Mouse (Mus musculus) erythroblast, embryonic 14.5 days (primary cell): ENCODE measurements around the gene Celsr1. TPM values are rescaled to one million over a fixed set of nuclear protein-coding genes. Genes with fewer than 3 reads are reported as not detected.
A peak's percentile ranks its signal among the peaks of the same experiment; 100 is the strongest.
"Not testable (repeated sequence)": the region's sequence is repeated elsewhere in the genome, so short reads cannot be mapped to it uniquely, and the experiment has no call there.

Source experiments
- H3K27me3 ChIP-seq: 2 replicates; pipeline ENCODE4 v1.6.1; 2012; ENCODE audit warnings: inconsistent platforms; ENCODE audit not compliant: control insufficient read depth
- H3K36me3 ChIP-seq: 2 replicates; pipeline ENCODE4 v1.6.1; 2012; ENCODE audit warnings: mild to moderate bottlenecking, inconsistent platforms; ENCODE audit not compliant: control insufficient read depth
- H3K4me1 ChIP-seq: 2 replicates; pipeline ENCODE4 v1.6.1; 2012; ENCODE audit warnings: inconsistent platforms; ENCODE audit not compliant: control insufficient read depth
- H3K4me3 ChIP-seq: replicated peaks from 2 replicates; pipeline ENCODE3; 2012; ENCODE audit warnings: moderate library complexity, mild to moderate bottlenecking, inconsistent platforms
- H3K9me3 ChIP-seq: 2 replicates; pipeline ENCODE4 v1.6.1; 2012; ENCODE audit warnings: low read length, inconsistent platforms, mixed read lengths; ENCODE audit not compliant: control insufficient read depth
- GATA1 ChIP-seq: IDR thresholded peaks from 2 replicates; pipeline ENCODE4 v1.6.1; 2012; ENCODE audit warnings: low read length, inconsistent platforms, mixed read lengths
- TAL1 ChIP-seq: IDR thresholded peaks from 3 replicates; pipeline ENCODE4 v1.6.1; 2012; ENCODE audit warnings: low read length, inconsistent platforms, mixed read lengths
- polyA plus RNA-seq: library from polyadenylated mRNA; stranded (reverse); fragments of >175 nt; gene quantifications from 2 replicates; pipeline ENCODE4 v1.2.3, GENCODE M21; 2012

Gene Celsr1
- polyA plus RNA-seq, 1 experiment: 0.01 TPM

DNA sequence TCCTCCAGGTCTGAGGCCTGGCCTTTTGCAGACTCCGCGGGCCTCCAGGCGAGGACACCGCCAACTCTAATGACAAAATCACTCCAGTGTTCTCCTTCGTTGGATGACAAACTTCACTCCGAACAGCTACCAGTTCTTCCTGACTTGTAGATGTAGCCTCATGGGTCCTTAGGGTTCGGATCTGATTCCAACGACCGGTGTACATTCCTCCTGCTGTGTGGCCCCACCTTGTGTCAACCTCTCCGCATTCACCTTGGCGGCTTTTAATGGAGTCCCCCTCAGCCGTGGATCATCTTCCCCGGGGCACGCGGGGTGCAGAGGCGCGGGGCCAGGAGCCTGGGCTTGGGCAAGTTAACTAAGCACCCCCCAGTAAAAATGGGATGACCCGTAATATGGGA, 154.1 kb downstream of the Celsr1 start:
- Histone ChIP-seq H3K9me3 (no peaks in the 10 kb centered on the region), H3K27me3 (no peaks in the 10 kb centered on the region), H3K4me1 (peaks cover 23% of the 10 kb centered on the region), H3K36me3 (peaks cover 56% of the 10 kb centered on the region), H3K4me3 (peak overlapping the region; percentile 71)
- no peak for TF ChIP-seq TAL1
- TF ChIP-seq GATA1: no peak

DNA sequence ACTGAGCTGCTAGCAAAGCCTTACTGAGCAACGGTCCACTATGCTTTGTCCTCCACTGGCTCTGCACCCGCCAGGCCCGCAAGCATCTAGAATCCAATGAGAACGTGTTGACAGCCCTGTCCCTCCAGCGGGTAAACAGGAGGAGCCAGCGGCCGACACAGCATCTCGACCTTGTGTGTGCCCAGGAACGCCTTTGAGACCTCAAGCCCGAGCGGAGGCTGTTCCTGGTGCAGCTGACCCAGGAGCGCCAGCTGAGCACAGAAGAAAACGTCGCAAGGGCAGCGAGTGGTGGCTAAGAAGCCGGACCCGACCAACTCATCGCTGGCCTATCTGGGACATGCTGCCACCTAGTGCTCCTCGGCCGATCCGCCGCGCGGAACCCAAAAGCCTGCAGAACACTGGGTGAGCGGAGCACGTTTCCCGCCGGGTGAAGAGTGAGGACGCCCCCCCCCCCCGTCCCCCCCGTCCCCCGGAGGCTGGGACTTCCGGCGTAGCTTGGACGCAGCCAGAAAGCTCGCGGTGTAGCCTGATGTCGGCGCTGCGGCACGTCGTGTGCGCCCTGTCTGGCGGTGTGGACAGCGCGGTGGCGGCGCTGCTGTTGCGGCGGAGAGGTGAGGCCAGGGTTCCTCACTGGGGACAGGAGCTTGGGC, 154.6 kb downstream of the Celsr1 start, which contains the start of gene Trmu:
Gene Trmu, plus strand, starts transcription at position 465 of the 650 bp plus-strand sequence.
- Histone ChIP-seq H3K4me1 (peaks cover 23% of the 10 kb centered on the region), H3K36me3 (peaks cover 58% of the 10 kb centered on the region), H3K27me3 (no peaks in the 10 kb centered on the region), H3K9me3 (no peaks in the 10 kb centered on the region), H3K4me3 (peak within 1 kb of the TSS; percentile 71)
- TF ChIP-seq GATA1 (no peak), TAL1 (no peak)

DNA sequence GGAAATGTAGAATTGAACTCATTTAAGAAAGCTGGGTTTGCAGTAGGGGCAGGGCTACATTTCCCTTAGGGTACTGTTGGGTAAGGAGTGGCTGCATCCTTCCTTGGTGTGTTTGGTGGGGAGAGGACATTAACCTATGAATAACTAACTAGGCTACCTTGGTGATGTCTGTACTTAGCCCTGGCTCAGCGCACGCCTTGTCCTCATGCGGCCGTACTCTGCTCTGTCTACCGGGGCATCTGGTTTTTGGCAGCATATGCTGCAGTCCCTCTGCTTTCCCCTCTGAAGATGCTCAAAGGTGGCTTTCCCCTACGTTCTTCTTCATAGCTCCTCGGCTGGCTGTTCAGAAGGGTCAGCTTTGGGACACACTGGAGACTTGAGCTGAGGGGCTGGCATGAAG, 156.2 kb downstream of the Celsr1 start:
- TF ChIP-seq TAL1 (no peak), GATA1 (no peak)
- no peaks in the 10 kb centered on the region for H3K27me3 ChIP-seq
- peaks cover 60% of the 10 kb centered on the region for H3K36me3 ChIP-seq

DNA sequence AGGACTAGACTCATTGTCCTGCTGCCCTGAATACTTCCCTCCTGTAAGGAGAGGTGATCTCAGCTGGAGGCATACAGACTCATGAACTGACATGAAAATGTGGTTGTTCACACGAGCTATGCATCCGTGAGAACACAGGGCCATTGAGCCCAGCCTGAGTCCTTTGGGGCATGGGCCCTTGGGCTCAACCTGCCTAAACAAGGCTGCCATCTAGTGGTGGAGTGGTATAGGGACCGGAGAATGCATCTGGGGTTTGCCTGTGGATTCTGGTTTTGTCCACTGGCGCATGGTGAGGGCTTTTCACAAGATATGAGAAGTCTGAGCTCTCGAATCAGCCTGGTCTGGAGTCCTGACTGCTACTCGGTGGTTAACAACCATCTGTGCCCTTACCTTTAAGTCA, 165.9 kb downstream of the Celsr1 start:
- TF ChIP-seq TAL1 (no peak), GATA1 (no peak)
- no peaks in the 10 kb centered on the region for H3K9me3 ChIP-seq
- H3K36me3 ChIP-seq: peaks cover 100% of the 10 kb centered on the region
- H3K27me3 ChIP-seq: no peaks in the 10 kb centered on the region
- no peak overlapping the region for H3K4me3 ChIP-seq
- peaks cover 4% of the 10 kb centered on the region; the same call in 1 of the 2 replicates for H3K4me1 ChIP-seq

More for the DNA sequence above, 156.2 kb downstream of the Celsr1 start:
- Histone ChIP-seq H3K4me3 (no peak overlapping the region), H3K4me1 (peaks cover 23% of the 10 kb centered on the region), H3K9me3 (no peaks in the 10 kb centered on the region)

DNA sequence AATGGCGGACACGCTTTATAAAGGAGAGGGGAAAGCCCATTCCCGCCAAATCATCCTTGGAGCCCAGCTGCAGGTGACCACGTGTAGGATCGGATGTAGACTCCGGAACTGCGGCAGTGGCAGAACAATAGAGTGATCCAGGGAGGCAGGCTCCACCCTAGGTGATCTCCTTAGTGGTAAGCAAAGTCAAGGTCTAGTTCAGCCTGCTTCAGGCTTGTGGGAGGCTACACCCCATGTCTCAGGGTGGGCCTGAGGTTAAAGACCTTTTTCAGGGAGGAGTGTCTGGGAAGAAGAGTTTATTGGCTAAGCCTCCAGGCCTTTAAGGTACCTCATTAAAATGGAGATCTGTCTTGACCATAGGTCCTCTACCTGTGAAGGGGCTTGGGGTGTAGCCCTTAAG, 167.7 kb downstream of the Celsr1 start:
- not testable (repeated sequence) for H3K27me3 ChIP-seq, H3K9me3 ChIP-seq, H3K4me3 ChIP-seq
- Histone ChIP-seq H3K36me3 (peaks cover 100% of the 10 kb centered on the region), H3K4me1 (peaks cover 14% of the 10 kb centered on the region)

DNA sequence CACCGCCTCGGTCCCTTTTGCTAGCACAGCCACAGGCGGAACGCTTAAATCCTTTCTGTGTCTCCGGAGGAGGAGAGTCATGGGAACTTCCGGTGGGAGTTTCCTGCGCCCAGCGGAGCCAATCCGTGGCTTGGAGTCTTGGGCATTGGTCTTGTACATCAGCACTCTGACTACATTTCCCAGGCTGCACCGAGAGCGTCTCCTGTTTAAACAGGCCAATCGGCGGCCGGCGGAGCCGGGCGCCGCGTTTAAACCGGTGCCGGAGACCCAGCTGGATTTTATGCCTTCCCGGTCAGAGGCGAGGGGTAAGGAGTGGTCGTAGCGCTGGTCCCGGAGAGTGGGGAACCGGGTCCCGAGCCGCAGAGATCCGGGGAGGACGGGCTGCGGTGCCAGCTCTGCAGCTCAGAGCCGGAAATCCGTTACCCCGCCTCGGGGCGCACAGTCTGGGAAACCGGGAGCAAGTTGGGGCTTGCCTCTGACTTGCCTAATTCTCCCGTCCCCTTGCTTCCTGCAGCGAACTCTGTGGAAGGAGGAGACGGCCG, 174.0 kb downstream of the Celsr1 start, which contains the start of gene Gtse1:
Gene Gtse1, plus strand, starts transcription at position 256 of the 542 bp plus-strand sequence.
- H3K36me3 ChIP-seq: peaks cover 41% of the 10 kb centered on the region
- H3K9me3 ChIP-seq: no peaks in the 10 kb centered on the region
- H3K27me3 ChIP-seq: no peaks in the 10 kb centered on the region
- H3K4me1 ChIP-seq: peaks cover 35% of the 10 kb centered on the region
- TF ChIP-seq GATA1: no peak
- no peak for TF ChIP-seq TAL1
- H3K4me3 ChIP-seq: peak within 1 kb of the TSS; percentile 92

DNA sequence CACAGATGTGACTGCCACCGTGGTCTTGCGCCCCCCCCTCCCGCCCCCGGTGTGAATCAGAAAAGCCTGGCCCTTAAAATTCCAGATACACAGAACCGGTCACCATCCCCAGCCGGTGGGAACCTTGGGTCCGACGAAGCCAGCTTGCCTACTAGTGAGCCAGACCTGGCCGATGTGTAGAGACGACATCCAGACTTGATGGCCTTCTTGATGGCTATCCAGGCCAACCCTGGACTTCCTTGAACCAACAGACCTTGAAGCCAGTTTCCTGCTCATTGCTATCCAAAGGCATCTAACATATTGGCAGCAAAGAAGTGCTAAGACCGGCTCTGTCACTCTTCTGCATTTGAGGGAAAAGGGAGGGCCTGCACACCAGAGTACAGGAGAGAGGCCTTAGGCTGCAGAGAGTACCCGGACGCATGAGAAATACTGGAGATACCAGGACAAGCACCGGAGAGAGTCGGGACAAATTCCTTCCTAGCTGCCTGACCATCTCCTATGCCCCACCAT, 174.5 kb downstream of the Celsr1 start:
- Histone ChIP-seq H3K9me3 (no peaks in the 10 kb centered on the region), H3K27me3 (no peaks in the 10 kb centered on the region), H3K4me3 (peak overlapping the region; percentile 92), H3K4me1 (peaks cover 35% of the 10 kb centered on the region), H3K36me3 (peaks cover 36% of the 10 kb centered on the region)
- no peak for TF ChIP-seq TAL1
- no peak for TF ChIP-seq GATA1

DNA sequence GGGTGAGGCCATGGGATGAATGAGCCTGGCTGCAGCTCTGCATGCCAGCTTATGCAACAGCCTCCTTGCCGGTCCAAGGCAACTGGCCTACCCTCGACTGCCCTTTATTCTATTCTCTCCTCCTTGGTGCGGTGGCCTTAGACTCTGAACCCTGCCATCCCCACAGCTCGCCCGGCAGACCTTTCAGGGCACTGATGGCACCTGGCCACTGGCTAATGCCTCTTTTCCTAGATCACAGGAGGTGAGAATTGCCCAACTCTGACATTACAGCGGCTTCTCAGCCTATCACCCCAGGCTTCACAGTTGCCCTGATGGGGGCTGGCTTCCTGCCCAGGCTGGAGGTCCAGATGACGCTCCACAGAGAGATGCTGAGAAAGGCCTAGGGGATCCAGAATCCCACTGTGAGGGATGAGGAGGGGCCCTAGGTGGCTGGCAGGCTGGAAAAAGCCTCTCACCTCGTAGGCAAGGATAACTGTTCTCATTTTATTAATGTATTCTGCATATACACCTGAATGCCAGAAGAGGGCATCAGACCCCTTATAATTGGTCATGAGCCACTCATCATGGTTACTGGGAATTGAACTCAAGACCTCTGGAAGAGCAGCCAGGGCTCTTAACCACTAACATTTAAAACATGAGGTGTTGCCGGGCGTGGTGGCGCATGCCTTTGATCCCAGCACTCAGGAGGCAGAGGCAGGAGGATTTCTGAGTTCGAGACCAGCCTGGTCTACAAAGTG, 181.8 kb downstream of the Celsr1 start:
- Histone ChIP-seq H3K4me3 (no peak overlapping the region), H3K9me3 (no peaks in the 10 kb centered on the region), H3K4me1 (peaks cover 4% of the 10 kb centered on the region), H3K36me3 (peaks cover 9% of the 10 kb centered on the region), H3K27me3 (no peaks in the 10 kb centered on the region)
- no peak for TF ChIP-seq GATA1

Other genes with a start within 250 kb of the Celsr1 start
- gene Cdpf1, start 222.1 kb downstream of the Celsr1 start, polyA plus RNA-seq: 1.8 and 4.8 TPM in 2 replicates
- not detected in 2 replicates for gene Pkdrej, start 212.0 kb downstream of the Celsr1 start, polyA plus RNA-seq
- gene Ttc38, start 201.5 kb downstream of the Celsr1 start, polyA plus RNA-seq: 0.16 and 0.30 TPM in 2 replicates
- gene Gtse1, start 174.0 kb downstream of the Celsr1 start, polyA plus RNA-seq: 8.7 and 12.3 TPM in 2 replicates
- 1.6 and 1.9 TPM in 2 replicates for gene Trmu, start 154.5 kb downstream of the Celsr1 start, polyA plus RNA-seq
- gene Gramd4, start 23.9 kb upstream of the Celsr1 start, polyA plus RNA-seq: 1.5 and 2.3 TPM in 2 replicates
- 0.02 and 0.06 TPM in 2 replicates for gene Cerk, start 152.4 kb upstream of the Celsr1 start, polyA plus RNA-seq
- gene Tbc1d22a, start 180.7 kb upstream of the Celsr1 start, polyA plus RNA-seq: 0.92 and 1.2 TPM in 2 replicates